Mouse (Mus musculus): ENCODE measurements at regions not wholly inside any gene's neighbourhood (a gene's known extent, or its start where the extent isn't known, plus 50 kb on each side); places are given as distances from the start of the nearest gene placed in this dataset.
A peak's percentile ranks its signal among the peaks of the same experiment; 100 is the strongest.

DNA sequence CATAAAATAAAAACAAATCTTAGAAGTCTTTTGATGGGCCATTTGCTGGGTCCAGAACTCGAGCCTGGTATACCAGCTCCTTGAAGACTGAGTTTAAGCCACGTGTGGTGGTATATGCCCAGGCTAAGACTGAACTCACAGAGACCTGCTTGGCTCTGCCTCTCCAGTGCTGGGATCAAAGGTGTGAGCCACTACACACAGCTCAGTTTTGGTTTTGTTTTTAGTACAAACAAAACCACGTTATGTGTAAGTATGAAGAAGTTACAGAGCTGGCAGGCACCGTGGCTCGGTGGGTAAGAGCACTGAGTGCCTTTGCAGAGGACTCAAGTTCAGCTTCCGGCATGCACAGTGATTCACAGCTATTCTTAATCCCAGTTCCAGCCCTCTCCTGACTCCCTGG lies 75.6 kb downstream of the Wdr5 start:
- DNase-seq (ENCODE audit: low spot score in 2 of 2), result no peak

DNA sequence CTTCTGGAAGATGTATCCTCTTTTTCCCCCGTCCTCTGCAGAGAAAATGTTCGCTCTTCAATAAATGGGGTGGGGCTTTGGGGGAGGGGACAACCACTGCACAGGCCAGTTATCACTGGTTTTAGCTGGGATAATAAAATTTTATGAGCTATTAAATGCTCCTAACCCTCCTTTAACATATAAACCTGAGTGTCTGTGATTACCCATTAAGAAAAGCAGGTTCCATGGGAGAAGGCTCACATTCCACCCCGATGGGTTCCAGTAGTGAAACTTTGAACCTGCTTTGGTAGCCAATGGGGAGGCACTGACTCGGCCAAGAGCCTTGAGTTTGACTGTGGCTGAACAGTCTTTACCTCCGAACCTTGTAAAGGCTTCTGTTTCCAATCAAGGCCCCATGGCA lies 76.7 kb downstream of the Wdr5 start:
- DNase-seq (ENCODE audit: low spot score in 2 of 2), result no peak

GRCm38 (mm10) chr2:27593338-27593737 lies 78.4 kb downstream of the Wdr5 start:
- peak in 1 of 2 experiments; percentile 52 for DNase-seq (ENCODE audit: low spot score in 2 of 2)

DNA sequence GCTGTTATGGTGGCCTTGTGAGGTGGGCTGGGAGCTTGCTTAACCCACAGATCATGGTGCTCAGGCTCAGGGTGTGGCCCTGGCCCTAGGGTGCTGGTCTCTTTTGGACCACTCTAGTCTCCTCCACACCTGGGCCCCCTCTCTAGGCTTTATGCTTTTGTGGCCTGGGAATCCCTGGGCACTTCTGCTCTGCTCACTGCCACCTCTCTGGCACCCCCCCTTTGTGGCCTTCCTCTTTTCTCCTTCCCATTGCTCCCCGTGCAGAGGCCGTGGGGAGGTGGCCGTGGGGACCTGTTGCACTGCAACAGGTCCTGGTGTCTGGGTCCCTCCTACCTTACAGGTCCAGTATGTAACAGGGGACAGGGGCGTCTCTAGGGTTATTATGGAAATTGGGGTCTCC lies 80.3 kb downstream of the Wdr5 start:
- no peak for DNase-seq (ENCODE audit: low spot score in 2 of 2)

- DNase-seq (ENCODE audit: low spot score in 2 of 2), result no peak
Observed at GRCm38 (mm10) chr2:27596217-27596616, 80.0 kb upstream of the Rxra start.

- peak in 1 of 2 experiments; percentile 58 for DNase-seq (ENCODE audit: low spot score in 2 of 2)
Observed at GRCm38 (mm10) chr2:27596966-27597365, 79.3 kb upstream of the Rxra start.

DNA sequence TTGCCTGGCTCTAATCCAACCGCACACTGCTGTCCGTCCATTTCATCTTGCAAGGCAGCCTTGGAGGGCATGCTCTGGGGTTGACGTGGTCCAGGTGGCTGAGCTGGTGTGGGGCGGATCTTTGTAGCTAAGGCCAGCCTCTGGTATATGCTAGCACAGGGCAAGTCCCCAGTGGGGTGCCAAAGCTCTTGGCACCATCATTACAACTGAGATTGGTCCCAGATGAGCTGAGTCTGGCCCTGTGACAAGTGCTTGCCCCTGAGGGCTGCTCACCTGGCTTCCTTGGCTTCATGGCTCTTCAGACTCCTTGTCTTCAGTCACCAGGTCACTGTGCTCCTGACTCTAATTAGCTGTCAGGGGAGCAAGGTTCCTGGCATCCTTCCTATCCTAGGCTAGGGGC lies 78.3 kb upstream of the Rxra start:
- no peak for DNase-seq (ENCODE audit: low spot score in 2 of 2)

DNA sequence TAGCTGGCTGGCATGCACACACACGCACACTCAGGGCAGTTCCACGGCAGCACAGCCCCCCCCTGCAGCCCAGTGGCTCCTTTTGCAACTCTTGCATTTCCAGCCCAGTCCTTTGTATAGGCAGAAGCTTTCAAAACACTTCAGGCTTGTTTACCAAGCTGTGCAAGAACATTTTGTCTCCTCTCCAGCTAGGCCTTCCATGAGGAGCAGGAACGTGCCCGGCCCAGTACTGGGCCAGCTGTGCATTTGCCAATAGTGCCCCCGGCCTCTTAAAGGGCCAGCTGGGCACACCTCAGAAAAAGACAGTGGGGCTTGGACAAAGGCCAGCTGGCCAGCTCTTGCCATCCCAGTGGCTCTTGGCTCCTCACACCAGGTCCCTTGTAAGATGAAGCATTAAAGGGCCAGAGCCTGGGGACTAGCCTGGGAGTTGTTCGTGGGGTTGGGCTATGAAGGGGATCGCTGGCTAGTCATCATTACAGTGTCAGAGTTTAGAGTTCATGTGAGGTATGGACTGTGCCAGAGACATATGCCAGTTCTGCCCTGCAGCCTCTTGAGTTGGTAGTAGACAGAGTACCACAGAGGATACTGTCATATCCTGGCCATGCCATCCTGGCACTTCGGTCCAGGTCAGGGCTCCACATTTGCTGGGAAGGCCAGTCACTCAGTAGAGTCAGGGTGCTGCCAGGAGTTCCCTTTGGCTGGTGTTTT lies 77.0 kb upstream of the Rxra start:
- no peak for DNase-seq (ENCODE audit: low spot score in 2 of 2)

- no peak for DNase-seq (ENCODE audit: low spot score in 2 of 2)
Observed at GRCm38 (mm10) chr2:27599769-27600167, 76.5 kb upstream of the Rxra start.

DNA sequence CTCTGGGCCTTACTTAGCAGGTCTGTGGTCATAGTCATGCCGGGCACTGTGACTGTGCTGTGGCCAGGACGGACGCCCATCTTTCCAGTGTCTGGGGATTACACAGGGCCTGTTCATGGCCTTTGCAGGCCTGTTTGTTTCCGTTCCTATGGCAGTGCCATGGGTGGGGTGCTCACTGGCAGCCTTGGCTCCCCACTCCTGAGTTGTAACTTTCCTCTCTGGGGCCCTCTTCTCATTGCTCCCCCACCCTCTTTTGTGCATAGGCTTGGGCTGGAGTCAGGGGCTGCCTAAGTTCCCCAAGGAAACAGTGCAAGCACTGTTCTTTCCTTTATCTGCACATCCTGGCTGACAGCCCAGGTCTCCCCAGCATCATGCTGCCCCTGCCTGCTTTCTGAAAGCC lies 72.9 kb upstream of the Rxra start:
- DNase-seq (ENCODE audit: low spot score in 2 of 2), result no peak

DNA sequence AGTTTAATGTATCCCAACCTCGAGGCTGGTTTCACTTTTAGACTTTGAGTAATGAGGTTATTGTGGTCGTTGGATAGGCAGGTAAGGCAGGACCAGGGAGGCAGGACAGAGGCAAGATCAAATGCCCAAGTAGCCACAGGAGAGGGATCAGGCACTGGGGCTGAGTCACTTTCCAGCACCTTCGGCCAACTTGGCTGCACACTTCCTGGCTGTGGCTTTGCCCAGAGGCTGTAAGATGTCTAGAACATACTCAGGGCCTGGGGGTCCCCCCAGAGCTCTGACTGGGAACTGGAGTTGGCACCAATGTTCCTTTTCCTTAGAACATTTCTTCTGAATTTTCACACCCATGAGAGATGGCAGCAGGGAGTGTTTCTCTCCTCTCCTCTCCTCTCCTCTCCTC lies 71.7 kb upstream of the Rxra start:
- DNase-seq (ENCODE audit: low spot score in 2 of 2), result no peak

DNA sequence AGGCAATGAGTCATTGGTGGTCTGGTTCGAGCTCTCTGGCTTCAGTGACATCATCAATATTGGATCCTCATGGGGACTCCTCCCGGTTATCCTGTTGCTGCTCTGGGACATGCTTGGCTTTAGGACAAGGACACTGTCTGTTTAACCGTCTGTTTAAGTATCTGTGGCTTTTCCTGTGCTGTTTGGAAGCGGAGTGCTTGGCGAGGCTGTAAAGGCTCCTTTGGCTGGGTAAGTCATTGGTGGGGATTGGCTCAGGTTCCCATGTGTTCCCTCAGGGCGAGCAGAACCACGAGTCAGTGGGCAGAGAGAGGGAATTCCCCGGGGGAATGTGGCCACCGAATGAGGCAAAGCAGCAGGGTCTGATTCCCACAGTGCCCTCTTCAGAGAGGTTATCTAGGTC lies 69.4 kb upstream of the Rxra start:
- DNase-seq (ENCODE audit: low spot score in 2 of 2), result no peak

DNA sequence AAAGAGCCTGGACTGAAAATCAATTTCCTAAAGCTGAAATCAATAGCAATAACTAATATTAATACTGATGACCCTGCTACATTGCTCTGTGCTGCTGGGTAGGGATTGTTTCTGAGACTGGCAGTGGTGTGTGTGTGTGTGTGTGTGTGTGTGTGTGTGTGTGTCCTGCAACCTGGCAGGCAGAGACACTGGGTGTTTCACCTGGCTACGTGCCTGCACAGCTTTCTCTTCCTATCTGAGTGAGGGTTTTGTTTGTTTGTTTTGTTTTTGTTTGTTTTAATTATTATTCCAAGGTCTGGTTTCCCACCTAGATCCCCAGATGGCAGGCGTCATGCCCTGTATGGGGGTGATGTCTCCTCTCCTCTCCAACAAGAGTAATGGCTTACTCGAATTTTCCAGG lies 54.5 kb upstream of the Rxra start:
- no peak for DNase-seq (ENCODE audit: low spot score in 2 of 2)

- no peak for DNase-seq (ENCODE audit: low spot score in 2 of 2)
Observed at GRCm38 (mm10) chr2:27624656-27625366, 51.4 kb upstream of the Rxra start.
